Mouse (Mus musculus): ENCODE data around the gene Klhdc2.

GRCm38 (mm10) chr12:69318431-69318830 lies 21.9 kb downstream of the Klhdc2 start:
- no peak for TF ChIP-seq CTCF (IDR thresholded peaks at IDR 0.05; ENCODE audit: extremely low read depth, insufficient read depth, low read length)
- no peak for TF ChIP-seq POLR2A (IDR thresholded peaks at IDR 0.05; ENCODE audit: extremely low read depth, insufficient read depth, low read length)

All from cortical plate, adult 2 months (tissue).